Mouse (Mus musculus) right cerebral cortex, postnatal 25 days (tissue): ENCODE measurements around the gene Washc4.

ENCODE experiments used
- DNase-seq: peaks from one replicate; pipeline ENCODE4 v3.0.0; 2022

Washc4 gene

GRCm38 (mm10) chr10:83603956-83604564 is 60.5 kb downstream of the Washc4 start:
- no peak for DNase-seq

DNA sequence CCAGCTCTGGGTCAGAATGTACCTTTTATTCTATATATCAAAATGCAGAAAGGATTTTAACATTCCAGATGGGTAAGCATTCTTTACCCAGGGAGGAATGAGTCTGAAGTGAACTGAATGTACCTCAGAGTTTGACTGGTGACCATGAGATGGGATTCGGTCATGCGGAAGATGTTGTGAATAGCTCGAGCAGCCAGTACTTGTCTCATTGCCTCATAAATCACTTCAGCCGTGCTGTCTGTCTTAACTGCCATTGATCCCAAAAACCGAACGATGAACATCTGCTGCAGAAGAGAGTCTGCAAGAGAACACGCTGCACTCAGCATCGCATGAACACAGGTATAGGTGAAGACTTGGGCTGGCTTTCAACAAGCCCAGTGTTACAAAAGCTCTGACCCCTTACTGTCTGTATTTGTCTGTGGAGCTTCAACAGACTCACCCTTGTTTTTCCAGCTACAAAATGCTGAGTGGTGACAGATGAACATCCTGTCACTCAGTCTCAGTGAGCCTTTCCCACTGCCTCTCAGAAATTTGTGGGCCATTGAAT is 62.2 kb downstream of the Washc4 start:
- DNase-seq: no peak

DNA sequence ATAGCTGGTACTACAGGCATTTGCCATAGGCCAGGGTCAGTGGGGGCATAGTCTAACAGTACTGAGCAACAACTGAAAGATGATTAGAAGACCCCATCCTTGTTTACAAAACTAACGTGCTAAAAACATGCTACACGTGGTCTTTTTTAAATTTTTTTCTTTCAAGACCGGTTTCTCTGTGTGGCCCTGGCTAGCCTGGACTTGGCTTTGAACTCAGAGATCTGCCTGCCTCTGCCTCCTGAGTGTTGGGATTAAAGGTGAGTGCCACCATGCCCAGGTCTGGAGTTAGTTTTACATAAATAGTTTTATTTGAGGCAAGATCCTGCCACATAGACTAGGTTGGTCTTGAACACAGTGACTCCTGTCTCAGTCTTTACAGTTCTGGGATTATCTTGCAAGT is 63.6 kb downstream of the Washc4 start:
- DNase-seq: no peak

DNA sequence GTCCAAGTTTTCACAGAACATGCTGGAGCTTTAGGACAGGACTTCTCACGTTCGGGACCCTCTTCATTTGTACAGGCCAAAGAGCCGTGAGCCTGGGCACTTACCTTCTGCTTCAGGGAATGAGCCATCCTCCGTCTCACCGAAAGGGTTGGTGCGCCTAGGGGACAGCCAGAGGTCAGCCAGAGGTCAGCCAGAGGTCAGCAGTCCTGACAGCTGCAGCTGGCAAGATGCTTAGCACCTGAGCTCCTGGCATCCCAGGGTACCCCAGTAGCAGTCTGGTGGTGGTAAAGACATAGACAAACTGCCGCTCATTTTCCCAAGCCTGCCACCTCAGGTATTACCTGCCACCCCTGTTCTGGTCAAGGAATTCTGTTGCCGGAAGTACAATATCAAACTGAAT is 65.0 kb downstream of the Washc4 start:
- DNase-seq: no peak

DNA sequence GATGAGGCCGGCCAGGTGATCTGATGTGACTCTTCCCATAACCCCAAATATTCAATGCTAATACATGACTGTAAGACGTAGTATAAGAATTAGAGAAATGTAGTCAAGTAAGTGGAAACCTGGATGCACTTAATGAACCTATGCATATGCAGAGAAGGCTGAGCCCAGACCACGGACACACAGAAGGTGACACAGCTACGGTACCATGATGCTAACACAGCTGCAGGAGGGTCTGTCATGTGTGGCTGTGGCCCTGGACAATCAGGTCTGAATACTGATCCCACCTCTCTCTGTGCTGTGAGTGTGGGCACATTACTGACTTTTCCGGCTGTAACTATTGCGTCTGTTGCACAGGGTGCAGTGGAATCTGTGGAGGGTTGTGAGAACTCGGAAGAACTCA is 67.0 kb downstream of the Washc4 start:
- DNase-seq: no peak

DNA sequence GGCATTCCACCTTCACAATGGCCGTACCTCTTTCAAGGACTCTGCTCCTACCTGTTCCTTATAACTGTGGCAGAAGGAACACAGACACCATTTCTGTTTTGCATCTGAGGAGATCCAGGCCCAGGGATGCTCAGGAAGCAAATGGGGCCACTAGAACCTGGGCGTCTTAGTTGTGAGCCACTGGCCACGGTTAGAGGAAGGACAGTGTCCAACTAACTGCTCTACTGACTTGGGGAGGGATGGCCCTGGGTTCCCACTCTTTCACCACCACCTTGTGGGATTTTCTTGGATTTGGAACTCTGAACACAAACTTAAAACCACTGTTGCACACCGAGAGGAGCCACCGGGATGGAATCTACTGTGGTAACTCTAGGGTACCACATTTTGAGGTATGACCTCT is 68.3 kb downstream of the Washc4 start:
- DNase-seq: no peak

- no peak for DNase-seq
Measured at GRCm38 (mm10) chr10:83612648-83613215, 69.2 kb downstream of the Washc4 start.

- no peak for DNase-seq
Measured at GRCm38 (mm10) chr10:83617366-83617765, 73.8 kb downstream of the Washc4 start.

DNA sequence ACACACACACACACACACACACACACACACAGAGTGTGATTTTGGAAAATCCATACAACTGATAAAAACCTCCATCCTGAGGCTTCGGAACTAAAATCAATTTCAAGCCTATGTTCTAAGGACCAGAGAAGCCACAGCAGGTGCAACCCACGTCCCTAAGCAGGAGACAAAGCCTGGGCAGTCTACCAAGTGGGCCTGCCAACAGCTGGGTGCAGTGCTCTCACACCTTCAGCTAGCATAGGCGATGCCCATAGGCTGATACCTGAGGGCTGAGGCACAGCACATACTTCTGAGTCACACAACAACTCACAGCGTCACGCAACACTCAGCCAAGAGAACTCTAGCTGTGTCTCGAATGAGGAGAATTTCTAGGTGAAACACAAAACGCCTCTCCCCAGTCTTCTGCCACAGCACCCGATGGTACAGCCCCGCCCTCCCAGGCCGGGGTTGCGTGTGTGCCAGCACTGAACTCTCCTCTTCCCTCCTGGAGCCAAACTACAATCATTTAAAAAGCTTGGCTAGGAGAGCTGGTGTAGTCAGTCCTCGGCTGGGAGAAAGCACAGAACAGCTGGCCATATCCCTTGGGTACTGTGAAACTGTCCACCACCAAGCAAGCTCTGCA is 75.4 kb downstream of the Washc4 start:
- peak; percentile 34 for DNase-seq

DNA sequence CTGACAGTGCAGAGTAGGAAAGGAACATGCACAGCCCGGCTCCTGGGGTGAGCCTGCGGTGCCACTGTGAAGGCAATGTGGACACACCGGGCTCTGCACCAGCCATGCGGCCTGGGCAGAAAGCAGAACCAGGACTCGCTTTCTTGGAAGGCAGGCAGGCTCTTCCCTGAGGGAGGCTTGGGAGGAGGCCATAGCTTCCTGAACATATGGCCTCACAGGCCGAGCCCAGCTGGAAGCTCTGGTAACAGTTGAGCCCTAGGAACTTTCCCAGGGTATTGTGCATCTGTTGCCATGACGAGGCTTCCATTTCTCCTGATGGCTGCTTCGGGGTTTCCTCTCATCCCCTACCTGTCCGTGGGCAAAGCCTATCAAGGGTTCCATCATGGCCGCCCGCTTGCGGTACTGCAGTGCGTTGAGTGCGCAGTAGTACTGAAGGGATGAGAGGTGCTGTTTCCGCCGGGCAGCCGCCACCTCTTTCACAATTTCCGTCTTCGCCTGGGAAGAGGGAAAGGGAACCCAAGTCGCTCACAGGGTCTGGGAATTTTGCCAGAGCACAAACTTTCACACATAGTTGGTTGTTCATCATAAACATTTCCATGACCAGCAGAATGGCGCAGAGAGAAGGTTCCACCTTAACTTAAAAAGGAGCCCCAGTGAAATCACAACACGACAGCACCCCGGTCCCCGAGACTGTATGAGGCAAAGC is 77.0 kb downstream of the Washc4 start:
- DNase-seq: no peak

DNA sequence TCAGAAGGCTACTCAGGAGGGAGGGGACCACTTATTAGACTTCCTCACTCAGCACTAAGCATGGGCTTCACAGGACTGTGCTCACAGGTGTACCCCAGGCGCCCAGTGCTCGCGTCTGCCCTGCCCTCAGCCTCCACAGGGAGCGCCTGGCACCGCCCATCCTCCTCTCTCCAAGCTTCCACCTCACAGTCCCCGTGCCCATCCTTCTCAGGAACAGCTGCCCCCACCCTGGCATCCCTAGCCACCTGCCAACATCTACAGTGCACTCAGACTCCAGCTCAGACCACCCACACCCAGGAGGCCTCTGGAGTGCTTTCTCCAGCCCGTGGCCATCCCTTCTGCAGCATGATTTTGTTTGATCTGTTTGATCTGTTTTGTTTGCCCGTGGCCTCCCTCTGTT is 80.5 kb downstream of the Washc4 start:
- no peak for DNase-seq

DNA sequence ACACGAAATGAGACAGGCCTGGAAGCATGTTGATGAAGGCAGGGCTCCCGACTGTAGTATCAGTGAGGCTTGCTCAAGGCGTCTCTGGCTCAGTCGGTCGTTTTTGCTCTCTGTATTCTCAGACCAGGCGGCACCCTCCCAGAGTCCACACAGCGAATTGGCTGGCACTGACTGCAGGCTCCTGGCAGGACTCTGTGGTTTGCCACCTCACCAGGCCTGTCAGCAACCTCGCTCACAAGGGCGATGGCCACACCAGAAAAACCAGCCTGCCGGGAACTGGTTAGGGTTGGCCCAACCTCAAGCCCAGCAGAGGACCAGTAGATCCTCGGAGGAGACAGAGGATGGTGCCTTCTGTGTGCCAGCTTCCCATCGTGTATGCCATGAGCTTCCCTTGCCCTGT is 81.3 kb downstream of the Washc4 start:
- DNase-seq: no peak

DNA sequence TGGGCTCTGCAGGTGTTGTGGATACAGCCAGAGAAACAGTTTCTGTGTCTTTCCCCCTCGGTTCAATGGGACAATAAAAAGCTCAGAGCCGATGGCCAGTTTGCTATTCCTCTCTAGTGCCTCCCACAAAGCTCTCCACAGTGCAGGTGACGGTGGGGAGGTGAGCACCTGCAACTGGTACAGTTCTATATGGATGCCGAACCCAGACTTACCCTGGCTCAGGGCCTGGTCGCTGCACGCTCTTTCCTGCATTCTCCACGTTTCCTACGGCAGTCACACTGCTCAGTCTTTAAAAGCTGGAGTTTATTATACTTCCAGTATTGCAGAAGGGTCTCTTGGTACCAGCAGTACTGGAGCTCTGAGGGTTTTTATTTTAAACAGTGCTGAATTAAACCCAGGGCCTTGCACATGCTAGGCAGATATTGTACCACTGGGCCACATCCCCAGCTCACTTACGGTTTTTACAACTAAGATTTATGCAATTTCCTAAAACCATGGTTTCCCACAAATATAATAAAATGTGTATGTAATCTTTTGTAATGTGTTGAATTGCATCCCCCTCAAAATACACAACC is 83.6 kb downstream of the Washc4 start:
- DNase-seq: no peak

DNA sequence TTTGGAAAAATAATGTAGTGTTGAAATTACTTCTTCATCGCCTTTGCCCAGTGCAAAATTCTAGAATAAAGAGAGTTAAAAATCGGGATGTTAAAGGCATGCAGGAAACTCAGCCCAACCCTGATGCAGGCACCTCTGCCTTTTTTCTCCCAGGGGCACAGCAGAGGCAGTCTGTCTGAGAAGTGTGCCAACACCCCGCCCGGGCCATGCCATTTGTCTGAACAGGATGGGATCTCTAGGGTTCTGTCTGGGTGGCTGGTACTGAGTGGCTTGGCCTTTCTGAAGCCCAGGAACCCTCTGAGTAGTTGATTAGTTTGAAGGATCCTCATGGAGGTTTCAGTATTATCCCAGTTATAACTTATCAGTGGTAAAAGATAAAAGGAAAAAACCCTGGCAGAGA is 84.7 kb downstream of the Washc4 start:
- DNase-seq: no peak

DNA sequence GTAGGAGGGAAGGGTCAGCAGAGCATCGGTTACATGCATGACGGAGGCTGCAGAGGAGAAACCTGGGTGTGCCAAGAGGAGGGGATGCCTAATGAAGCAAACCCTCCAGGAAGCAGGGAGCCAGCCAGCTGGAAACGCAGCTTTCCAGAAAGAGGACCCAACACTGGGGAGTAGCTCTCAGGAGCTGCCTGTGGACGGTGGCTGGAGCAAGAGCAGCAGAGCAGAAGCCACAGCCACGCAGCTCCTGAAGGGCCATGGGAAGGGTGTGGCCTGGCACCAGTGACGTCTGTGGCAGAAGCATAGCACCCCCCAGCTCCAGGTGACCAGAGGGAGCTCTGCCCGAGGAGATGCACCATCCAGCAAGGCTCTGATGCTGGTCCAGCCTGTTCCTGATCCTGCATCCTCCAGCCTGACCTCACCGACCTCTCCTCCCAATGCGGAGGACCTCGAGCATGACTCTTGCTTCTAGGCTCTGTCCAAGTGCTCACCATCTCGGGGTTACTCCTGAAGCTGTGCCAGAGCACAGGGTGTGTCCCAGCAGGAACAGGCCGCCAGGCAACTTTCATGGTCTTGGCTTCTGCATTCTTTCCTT is 85.7 kb downstream of the Washc4 start:
- DNase-seq: no peak

DNA sequence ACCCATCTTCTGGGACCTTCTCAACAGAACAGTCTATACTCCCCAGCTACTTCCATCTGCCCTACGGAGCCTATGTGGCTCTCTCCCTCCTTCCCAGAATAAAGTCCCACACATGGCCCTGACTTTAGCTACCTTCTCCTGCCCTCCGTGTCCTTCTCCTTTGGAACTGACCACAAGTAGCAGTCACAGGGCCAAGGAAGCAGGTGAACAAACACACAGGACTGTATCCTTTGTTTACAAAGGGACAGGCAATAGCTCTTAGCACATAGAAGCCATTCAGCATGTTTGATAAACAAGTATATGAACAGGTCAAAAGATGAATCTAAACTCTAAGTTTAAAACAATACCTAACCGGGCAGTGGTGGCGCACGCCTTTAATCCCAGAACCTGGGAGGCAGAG is 86.3 kb downstream of the Washc4 start:
- no peak for DNase-seq

GRCm38 (mm10) chr10:83630899-83631298 is 87.3 kb downstream of the Washc4 start:
- no peak for DNase-seq

GRCm38 (mm10) chr10:83631775-83632174 is 88.2 kb downstream of the Washc4 start:
- no peak for DNase-seq

DNA sequence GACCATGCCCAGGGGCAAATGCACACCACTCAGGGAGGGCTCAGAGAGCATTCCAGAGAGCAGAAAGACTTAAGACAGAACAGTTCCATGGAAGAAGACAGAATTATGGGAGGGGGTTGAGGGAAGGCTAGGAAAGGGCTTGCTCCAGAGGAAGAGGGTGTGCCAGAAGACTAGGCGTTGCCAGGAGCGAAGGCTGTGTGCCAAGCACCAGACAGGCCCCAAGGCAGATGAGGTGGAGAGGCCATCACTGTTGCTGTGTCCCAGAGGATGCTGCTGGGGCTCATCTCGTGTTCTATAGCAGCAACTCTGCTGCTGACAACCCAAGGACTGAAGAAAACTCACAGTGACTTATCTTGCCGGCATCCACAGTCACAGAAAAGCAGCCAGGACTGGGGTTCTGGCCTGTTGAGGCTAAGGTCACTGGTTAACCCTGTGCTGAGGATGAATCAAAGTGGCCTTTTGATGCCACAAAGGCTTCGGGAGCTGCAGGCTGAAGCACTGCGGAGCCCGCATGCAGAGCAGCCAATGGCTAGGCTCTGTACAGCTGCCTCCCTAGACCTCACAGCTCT is 89.3 kb downstream of the Washc4 start:
- DNase-seq: no peak

GRCm38 (mm10) chr10:83634461-83634860 is 90.9 kb downstream of the Washc4 start:
- DNase-seq: no peak

DNA sequence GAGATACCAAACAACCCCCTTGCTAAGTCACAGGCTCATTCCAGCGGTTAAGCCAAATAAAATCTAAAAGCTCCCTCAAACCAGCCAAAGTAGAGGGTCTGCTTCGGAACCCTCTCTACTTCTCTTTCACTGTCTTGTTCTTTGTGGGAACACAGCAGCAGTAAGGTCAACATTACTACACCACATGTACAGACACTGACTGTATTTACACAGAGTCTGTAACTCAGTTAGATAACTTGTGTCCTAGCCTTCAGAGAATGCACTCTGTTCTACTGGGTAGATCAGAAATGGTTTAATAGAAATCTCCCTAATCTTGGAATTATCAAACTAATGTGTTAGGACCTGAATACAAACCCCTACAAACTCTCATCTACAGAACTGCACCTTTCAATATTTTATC is 92.6 kb downstream of the Washc4 start:
- DNase-seq: no peak

DNA sequence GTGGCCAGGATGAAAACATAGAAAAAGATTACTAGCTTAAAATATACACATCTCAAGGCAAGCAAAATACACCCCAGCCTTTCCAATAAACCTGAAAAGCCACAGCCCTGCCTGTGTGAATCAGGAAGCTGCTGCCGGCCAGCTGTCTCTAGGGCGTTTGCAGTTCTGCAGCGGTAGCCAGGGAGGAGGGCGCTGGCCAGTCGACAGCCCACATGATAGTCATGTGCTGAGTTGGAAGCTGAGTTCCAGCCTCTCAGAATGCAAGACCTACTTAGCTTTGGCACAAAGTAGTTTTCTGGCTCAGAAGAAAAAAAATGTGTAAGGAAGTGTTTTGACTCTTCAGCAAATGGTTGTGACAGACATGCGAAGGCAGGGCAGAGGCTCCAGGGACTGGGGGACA is 93.7 kb downstream of the Washc4 start:
- peak; percentile 68 for DNase-seq

DNA sequence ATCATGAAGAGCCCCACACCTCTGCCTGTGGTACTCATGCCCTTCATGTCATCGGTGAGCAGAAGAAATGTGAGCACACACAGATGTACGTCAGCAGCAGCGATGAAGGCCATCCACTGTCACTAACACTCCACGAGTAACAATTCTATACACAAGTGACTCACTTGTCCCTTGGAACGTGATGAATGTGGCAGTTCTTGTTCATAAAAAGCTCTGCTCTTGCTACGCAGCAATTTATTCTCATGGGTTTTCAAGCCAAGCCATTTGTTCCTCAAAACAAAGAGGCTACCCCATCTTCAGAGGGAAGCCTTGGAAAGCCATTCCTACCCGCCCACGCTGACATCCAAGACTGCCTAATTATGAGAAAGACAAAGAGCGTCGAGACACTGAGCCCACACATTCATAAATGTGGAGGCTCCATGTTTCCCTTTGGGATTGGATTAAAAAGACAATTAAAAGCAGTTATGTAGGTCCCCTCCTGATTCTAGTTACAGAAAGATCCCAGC is 96.4 kb downstream of the Washc4 start:
- no peak for DNase-seq
